Mouse (Mus musculus) pancreas, adult 10 weeks (tissue): Measurements from ENCODE around the gene Mgp. TPM values are rescaled to one million over a fixed set of nuclear protein-coding genes. Genes with fewer than 3 reads are reported as not detected.

Experiments used
- polyA plus RNA-seq: library from polyadenylated mRNA; stranded (reverse); fragments of 350-450 nt; fragmentation: Illumina TruSeq; extraction: RNeasy Lipid Tissue Mini Kit (QIAGEN cat#74804); gene quantifications from one replicate; pipeline ENCODE4 v1.2.3, GENCODE M21; 2015; ENCODE audit warnings: low read depth, low replicate concordance; ENCODE audit not compliant: insufficient read depth

Mgp gene
- 267 TPM for polyA plus RNA-seq

GRCm38 (mm10) chr6:136875670-136876069 lies at the start of gene Mgp:
Mgp (minus strand) TSS chr6:136875823.

GRCm38 (mm10) chr6:136923532-136923931 lies 47.9 kb upstream of the Mgp start, which contains the start of gene Pde6h:
Pde6h (plus strand) TSS chr6:136923832.

GRCm38 (mm10) chr6:136922080-136922479 lies 46.5 kb upstream of the Mgp start, which contains the start of gene Erp27:
Erp27 (minus strand) TSS chr6:136922180.

GRCm38 (mm10) chr6:136857186-136857872 lies 18.3 kb downstream of the Mgp start, which contains the start of gene Art4:
Art4 (minus strand) TSS chr6:136857733.

DNA sequence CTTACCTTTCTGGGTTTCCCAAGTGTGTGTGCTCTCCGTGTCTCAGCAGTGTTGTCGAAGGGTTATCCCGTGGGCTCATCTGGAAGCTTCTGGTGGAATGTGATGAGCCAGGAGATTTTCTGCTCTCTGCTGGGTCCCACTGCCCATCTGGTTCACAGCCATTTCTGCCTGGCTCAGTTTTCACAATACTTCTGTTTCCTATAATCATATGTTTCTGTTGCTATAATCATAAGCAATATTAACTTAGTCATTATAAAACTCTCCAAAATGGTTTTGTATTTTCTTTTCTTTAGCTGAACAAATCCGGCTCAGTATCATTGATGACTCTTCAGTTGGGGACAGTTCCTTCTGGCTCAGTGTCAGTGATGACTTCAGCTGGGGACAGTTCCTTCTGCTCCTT lies 40.3 kb downstream of the Mgp start, which contains the start of gene Smco3:
TSS of gene Smco3 (minus strand) at position 101 of the 400 bp plus-strand sequence.

GRCm38 (mm10) chr6:136827881-136828561 lies 47.6 kb downstream of the Mgp start, which contains the start of gene Wbp11:
Wbp11 (minus strand) TSS chr6:136828233.

DNA sequence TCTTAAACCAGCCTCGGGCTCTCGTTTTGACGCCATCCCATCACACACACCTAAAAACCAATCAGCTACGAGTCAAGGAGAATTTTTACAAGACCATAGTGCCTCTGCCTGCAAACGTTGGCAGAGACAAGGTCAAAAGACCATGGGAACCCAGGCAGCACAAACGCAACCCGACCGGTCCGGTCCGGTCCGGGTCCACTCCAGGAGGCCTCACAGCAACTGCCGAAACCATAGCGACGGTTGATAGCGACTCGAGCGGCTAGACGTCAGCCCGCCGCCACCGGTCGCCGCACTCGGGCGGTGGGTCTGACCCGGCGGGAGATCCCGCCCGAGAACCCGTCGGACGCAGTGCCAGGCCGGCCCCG lies 48.1 kb downstream of the Mgp start, which contains the start of gene BC049715:
TSS of gene BC049715 (plus strand) at position 111 of the 365 bp plus-strand sequence.

Other genes with a start within 250 kb of the Mgp start
- gene Plbd1, start 213.9 kb downstream of the Mgp start, polyA plus RNA-seq = 2.7 TPM
- 0.46 TPM for gene Gucy2c, start 94.1 kb downstream of the Mgp start, polyA plus RNA-seq
- not detected for gene Hist4h4, start 71.4 kb downstream of the Mgp start, polyA plus RNA-seq
- gene H2afj, start 67.6 kb downstream of the Mgp start, polyA plus RNA-seq = 21.6 TPM
- gene BC049715, start 48.2 kb downstream of the Mgp start, polyA plus RNA-seq = not detected
- gene Wbp11, start 47.6 kb downstream of the Mgp start, polyA plus RNA-seq = 10.3 TPM
- not detected for gene Smco3, start 40.4 kb downstream of the Mgp start, polyA plus RNA-seq
- gene Art4, start 18.1 kb downstream of the Mgp start, polyA plus RNA-seq = 0.74 TPM
- gene Erp27, start 46.4 kb upstream of the Mgp start, polyA plus RNA-seq = 260 TPM
- not detected for gene Pde6h, start 48.0 kb upstream of the Mgp start, polyA plus RNA-seq
- gene Arhgdib, start 66.1 kb upstream of the Mgp start, polyA plus RNA-seq = 17.6 TPM